Mouse (Mus musculus) midbrain, embryonic 16.5 days (tissue): Measurements from ENCODE around the gene Gm20696. TPM values are rescaled to one million over a fixed set of nuclear protein-coding genes. Genes with fewer than 3 reads are reported as not detected.
A peak's percentile ranks its signal among the peaks of the same experiment; 100 is the strongest.

ENCODE experiments used
- ATAC-seq: fragments of 200-750 bp; cut with Nextera tagmentation; 2 replicates; pipeline ENCODE4 v1.8.0; 2017; ENCODE audit warnings: moderate TSS enrichment
- H3K27ac ChIP-seq: fragments of 300-500 bp; sonication (generic); 2 replicates; pipeline ENCODE4 v1.5.1; 2014; ENCODE audit warnings: mild to moderate bottlenecking, low read length, mixed read lengths
- H3K27me3 ChIP-seq: fragments of 300-500 bp; sonication (generic); 2 replicates; pipeline ENCODE4 v1.6.1; 2014; ENCODE audit warnings: low read depth, low read length, mixed read lengths; ENCODE audit not compliant: control insufficient read depth, insufficient read depth
- H3K36me3 ChIP-seq: fragments of 300-500 bp; sonication (generic); 2 replicates; pipeline ENCODE4 v1.6.1; 2014; ENCODE audit warnings: mild to moderate bottlenecking, low read length, moderate library complexity, mixed read lengths; ENCODE audit not compliant: control insufficient read depth, insufficient read depth
- H3K4me1 ChIP-seq: fragments of 300-500 bp; sonication (generic); 2 replicates; pipeline ENCODE4 v1.6.1; 2014; ENCODE audit warnings: mild to moderate bottlenecking, low read length, mixed read lengths; ENCODE audit not compliant: control insufficient read depth, insufficient read depth
- H3K4me2 ChIP-seq: fragments of 300-500 bp; sonication (generic); 2 replicates; pipeline ENCODE4 v1.6.1; 2014; ENCODE audit warnings: mild to moderate bottlenecking, low read length, mixed read lengths
- H3K4me3 ChIP-seq: fragments of 300-500 bp; sonication (generic); 2 replicates; pipeline ENCODE4 v1.5.1; 2014; ENCODE audit warnings: low read depth, mild to moderate bottlenecking, low read length, moderate library complexity, mixed read lengths
- H3K9ac ChIP-seq: fragments of 300-500 bp; sonication (generic); 2 replicates; pipeline ENCODE4 v1.6.1; 2014; ENCODE audit warnings: low read depth, low read length, mixed read lengths
- H3K9me3 ChIP-seq: fragments of 300-500 bp; sonication (generic); replicated peaks from 2 replicates; pipeline ENCODE4 v1.6.1; 2014; ENCODE audit warnings: mild to moderate bottlenecking, low read length, mixed read lengths; ENCODE audit not compliant: control insufficient read depth, poor library complexity, severe bottlenecking
- WGBS: fragments of 180-500 bp; shearing (Covaris S2); extraction: QIAGEN DNeasy Blood & Tissue Kit; methylation state at CpG from one replicate; pipeline ENCODE4 v1.1.7; 2014; 5-methylcytosine and 5-hydroxymethylcytosine counted together
- polyA plus RNA-seq: library from polyadenylated mRNA; unstranded; fragments of >200 nt; fragmentation: Nextera tagmentation; extraction: Ambion mirVana; gene quantifications from 2 replicates; pipeline ENCODE4 v1.2.1, GENCODE M21; 2015

Gene Gm20696
- polyA plus RNA-seq, 1 experiment from 2014 or later = 2.4 TPM

DNA sequence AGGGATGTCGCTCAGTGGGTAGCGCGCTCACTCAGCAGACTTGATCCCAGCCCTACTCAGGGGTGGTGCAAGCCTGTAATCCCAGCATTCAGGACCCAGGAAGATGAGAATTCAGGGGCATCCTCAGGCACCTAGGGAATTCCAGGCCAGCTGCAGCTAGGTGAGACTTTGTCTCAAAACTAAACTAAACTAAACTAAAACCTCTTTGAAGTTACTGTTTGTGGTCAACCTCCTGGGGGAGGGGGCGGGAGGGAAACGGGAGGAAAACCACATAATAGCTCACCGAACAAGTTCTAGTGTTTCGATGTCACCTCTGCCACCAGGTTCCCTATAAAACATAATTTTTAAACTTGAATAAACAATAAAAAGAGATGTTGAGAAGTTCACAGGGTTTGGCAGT lies 168.5 kb downstream of the Gm20696 start:
- no peak for ATAC-seq
- Histone ChIP-seq H3K36me3 (no peaks in the 10 kb centered on the region), H3K27ac (no peak overlapping the region), H3K4me3 (no peak overlapping the region), H3K4me1 (no peaks in the 10 kb centered on the region), H3K27me3 (no peaks in the 10 kb centered on the region), H3K4me2 (no peak overlapping the region), H3K9ac (no peak overlapping the region), H3K9me3 (no peaks in the 10 kb centered on the region)
- 88% methylated on average over 7 of the region's 7 CpGs for WGBS

DNA sequence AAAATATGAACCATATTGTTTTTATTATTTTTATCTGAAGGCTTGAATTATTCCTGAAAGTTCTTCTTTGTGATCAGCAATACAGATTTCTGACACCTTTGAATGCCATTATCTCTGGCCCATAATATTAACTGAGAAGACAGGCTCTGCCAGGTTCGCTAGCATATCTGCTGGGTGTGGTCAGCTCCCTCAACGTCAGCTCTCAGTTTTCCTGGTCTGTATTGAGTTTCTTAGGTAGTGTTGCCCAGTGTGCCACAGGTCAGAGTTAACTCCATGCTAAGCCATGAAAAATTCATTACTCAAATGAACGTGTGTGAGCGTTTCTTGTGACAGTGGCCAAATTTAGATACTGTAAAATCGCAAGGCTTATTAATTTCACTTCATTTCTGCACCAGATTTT lies 170.5 kb downstream of the Gm20696 start:
- Histone ChIP-seq H3K4me2 (no peak overlapping the region), H3K36me3 (no peaks in the 10 kb centered on the region), H3K9me3 (no peaks in the 10 kb centered on the region), H3K27ac (no peak overlapping the region), H3K4me1 (no peaks in the 10 kb centered on the region), H3K4me3 (no peak overlapping the region), H3K27me3 (no peaks in the 10 kb centered on the region), H3K9ac (no peak overlapping the region)
- 70% methylated on average over 5 of the region's 5 CpGs for WGBS
- no peak for ATAC-seq

DNA sequence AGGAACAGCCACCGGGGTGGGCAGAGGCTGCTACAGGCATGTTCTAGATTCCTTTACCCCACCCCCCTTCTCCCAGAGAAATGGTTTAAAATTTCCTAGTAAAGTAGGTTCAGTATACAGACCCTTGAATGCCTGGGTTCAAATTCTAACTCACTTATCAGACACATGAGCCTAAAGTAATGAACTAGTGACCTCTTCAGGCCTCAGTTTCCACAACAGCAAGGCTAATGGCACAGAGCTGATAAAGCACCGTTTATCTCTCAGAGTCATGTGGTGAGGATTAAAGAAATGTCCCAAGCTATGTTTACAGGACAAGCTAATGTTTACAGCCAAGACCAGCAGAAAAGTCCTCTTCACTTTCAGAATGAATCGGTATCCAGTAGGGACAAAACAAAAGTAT lies 173.7 kb downstream of the Gm20696 start:
- Histone ChIP-seq H3K9ac (no peak overlapping the region), H3K27ac (no peak overlapping the region), H3K36me3 (no peaks in the 10 kb centered on the region), H3K4me2 (no peak overlapping the region), H3K9me3 (no peaks in the 10 kb centered on the region), H3K27me3 (no peaks in the 10 kb centered on the region), H3K4me1 (no peaks in the 10 kb centered on the region), H3K4me3 (no peak overlapping the region)
- 44% methylated on average over 3 of the region's 3 CpGs for WGBS
- no peak for ATAC-seq

DNA sequence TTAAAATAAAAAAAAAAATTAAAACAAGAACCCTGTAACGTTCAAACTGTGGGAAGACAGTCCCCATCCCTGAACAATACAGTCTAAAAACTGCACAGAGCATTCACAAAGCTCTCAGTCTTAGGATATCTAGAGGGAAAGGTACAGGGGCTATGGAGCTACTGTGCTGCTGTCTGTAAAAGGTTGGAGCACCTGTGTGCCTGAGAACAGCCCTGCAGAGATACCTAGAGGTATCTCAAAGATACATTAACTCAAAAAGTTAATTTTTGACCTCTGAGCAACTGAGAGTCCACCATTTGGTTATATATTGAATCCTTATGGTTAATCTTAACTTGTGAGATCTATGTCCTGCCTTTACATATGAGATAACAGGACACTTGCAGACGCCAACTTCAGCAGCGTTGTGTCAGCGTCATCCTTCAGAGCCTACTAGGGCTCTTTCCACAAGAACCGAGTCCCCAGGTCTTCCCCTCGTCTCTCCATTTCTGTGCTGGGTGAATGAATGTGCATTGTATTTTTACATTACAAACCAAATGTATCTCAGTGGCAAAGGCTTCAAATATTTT lies 174.5 kb downstream of the Gm20696 start:
- Histone ChIP-seq H3K4me1 (no peaks in the 10 kb centered on the region), H3K36me3 (no peaks in the 10 kb centered on the region), H3K27ac (no peak overlapping the region), H3K9ac (no peak overlapping the region), H3K9me3 (no peaks in the 10 kb centered on the region), H3K27me3 (no peaks in the 10 kb centered on the region), H3K4me2 (no peak overlapping the region), H3K4me3 (no peak overlapping the region)
- no peak for ATAC-seq
- 84% methylated on average over 6 of the region's 6 CpGs for WGBS

DNA sequence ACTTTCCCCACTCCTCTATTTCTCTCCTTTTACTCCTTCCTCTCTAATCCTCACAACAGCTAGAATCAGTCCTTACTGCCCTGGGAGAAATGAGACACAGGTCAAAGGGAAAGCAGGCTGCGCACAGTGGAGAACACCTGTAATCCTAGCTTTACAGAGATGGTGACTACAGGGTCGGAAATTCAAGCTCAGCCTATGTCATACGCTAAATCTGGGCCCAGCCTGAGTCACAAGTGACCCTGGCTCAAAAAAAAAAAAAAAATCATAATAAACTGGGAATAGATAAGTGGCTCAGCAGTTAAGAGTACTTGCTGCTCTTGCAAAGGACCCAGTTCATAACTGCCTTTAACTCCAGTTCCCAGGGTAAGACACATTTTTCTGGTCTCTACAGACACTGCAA lies 175.5 kb downstream of the Gm20696 start:
- Histone ChIP-seq H3K27ac (no peak overlapping the region), H3K27me3 (no peaks in the 10 kb centered on the region), H3K9me3 (no peaks in the 10 kb centered on the region), H3K36me3 (no peaks in the 10 kb centered on the region), H3K4me1 (no peaks in the 10 kb centered on the region), H3K4me3 (no peak overlapping the region), H3K9ac (no peak overlapping the region), H3K4me2 (no peak overlapping the region)
- WGBS = 87% methylated on average over 3 of the region's 3 CpGs
- ATAC-seq = no peak

DNA sequence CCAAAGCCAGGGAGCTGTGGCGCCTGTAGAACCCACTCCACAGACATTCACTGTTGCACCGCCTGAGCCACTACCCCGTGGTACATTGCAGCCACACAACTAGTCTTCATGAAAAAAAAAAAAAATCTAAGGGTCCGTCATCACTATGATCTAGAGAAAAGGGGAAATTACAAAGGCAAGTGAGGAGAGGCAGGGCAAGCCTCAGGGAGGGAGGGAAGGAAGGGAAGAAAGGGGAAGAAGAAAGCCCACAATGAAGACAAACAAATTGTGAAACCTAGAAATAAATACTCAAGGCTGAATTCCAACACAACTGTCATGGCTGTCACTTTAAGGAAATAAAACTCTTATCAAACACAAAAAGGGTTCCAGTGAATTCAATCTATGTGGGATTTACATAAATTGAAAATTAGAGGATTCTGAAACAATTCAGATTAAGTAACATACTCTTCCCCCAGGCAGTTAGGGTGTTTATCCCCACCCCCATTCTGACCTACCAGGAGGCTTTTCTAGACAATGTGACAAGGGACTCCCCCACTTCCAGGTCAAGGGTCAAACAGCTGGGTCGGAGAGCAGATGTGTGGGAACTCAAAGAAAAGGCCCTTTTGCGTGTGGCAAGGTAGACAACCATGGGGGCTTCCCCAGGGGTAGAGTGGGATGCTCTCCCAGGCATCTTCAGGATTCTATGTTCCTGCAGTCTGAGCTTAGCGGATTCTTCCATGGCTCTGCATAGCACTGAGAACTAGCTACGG lies 176.5 kb downstream of the Gm20696 start:
- H3K4me2 ChIP-seq = no peak overlapping the region
- peaks cover 10% of the 10 kb centered on the region for H3K4me1 ChIP-seq
- no peaks in the 10 kb centered on the region for H3K9me3 ChIP-seq
- ATAC-seq = no peak
- no peaks in the 10 kb centered on the region for H3K27me3 ChIP-seq
- no peak overlapping the region for H3K27ac ChIP-seq
- WGBS = 71% methylated on average over 8 of the region's 8 CpGs
- H3K9ac ChIP-seq = no peak overlapping the region
- H3K4me3 ChIP-seq = no peak overlapping the region
- no peaks in the 10 kb centered on the region for H3K36me3 ChIP-seq

DNA sequence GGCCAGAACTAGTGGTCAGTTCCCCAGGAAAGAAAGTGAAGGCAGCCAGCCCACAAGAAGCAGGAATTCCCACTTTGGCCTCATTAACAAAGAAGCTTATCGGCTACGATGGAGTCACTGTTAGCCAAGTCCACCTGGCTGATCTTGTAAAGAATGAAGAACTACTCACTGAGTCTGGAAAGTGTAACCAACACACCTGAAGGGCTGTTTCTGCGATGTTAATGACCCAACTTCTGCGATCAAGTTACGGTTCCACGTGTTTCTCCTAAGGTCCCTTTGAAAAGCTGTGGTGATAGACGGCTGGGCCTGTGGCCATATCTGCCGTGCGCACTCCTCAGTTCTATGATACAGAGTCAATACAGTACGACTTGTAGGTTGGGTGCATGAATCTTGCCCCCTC lies 177.2 kb downstream of the Gm20696 start:
- no peaks in the 10 kb centered on the region for H3K27me3 ChIP-seq
- 89% methylated on average over 10 of the region's 10 CpGs for WGBS
- no peak overlapping the region for H3K4me2 ChIP-seq
- no peak overlapping the region for H3K9ac ChIP-seq
- H3K27ac ChIP-seq = no peak overlapping the region
- no peaks in the 10 kb centered on the region for H3K36me3 ChIP-seq
- H3K4me3 ChIP-seq = no peak overlapping the region
- ATAC-seq = no peak
- peaks cover 13% of the 10 kb centered on the region for H3K4me1 ChIP-seq
- H3K9me3 ChIP-seq = no peaks in the 10 kb centered on the region

DNA sequence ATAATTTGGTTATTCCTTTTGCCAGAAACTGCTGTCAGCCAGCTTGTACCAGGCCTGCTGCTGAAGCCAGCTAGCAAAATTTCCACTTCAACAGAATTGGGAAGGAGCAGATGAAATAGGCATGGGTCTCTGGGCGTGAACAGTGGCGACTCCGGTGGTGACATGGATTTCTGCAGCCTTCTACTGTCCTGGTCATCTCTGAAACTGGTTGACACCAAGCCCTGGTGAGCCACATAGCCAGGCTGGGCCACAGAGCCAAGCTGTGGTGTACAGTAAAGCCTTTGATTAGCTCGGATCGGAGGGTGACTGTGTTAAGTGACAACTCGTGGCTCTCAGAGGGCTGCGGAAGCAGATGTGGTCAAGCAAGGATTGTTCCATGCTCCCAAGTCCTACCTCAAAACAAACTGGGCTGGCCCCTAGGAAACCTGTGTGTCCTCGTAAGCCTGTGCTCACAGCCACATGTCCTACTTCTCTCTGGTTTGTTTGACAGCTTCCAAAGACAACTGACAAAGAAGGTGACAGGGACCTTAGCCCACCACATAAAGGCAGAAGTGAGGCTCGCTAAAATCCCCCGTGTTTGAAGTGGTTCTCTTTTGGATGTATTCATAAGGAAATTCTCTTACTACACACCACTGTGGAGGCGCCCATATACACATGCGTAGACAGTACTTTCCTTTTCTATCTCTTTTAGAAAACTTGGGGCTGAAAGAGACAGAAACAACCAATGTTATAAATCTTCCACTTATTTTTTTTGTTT lies 180.5 kb downstream of the Gm20696 start:
- WGBS = 68% methylated on average over 12 of the region's 12 CpGs
- Histone ChIP-seq H3K36me3 (no peaks in the 10 kb centered on the region), H3K4me3 (no peak overlapping the region), H3K27ac (no peak overlapping the region; the same call in 1 of the 2 replicates), H3K9me3 (no peaks in the 10 kb centered on the region), H3K9ac (no peak overlapping the region), H3K4me1 (peaks cover 13% of the 10 kb centered on the region), H3K27me3 (no peaks in the 10 kb centered on the region), H3K4me2 (peak overlapping the region; percentile 46)
- peak; percentile 76 for ATAC-seq
